Mouse (Mus musculus) stomach, embryonic 15.5 days (tissue): ENCODE data around the gene Zfp579. TPM values are rescaled to one million over a fixed set of nuclear protein-coding genes. Genes with fewer than 3 reads are reported as not detected.

Source experiments
- ATAC-seq: fragments of 200-750 bp; cut with Nextera tagmentation; 2 replicates; pipeline ENCODE4 v1.8.0; 2017; ENCODE audit warnings: low read depth, moderate number of reproducible peaks, moderate TSS enrichment; ENCODE audit not compliant: insufficient read depth, low FRiP score
- H3K27ac ChIP-seq: fragments of 300-500 bp; sonication (generic); 2 replicates; pipeline ENCODE4 v1.5.1; 2015; ENCODE audit warnings: mild to moderate bottlenecking, inconsistent platforms
- H3K27me3 ChIP-seq: fragments of 300-500 bp; sonication (generic); replicated peaks from 2 replicates; pipeline ENCODE4 v1.6.1; 2015; ENCODE audit warnings: inconsistent platforms
- H3K36me3 ChIP-seq: fragments of 300-500 bp; sonication (generic); 2 replicates; pipeline ENCODE4 v1.6.1; 2015; ENCODE audit warnings: inconsistent platforms
- H3K4me1 ChIP-seq: fragments of 300-500 bp; sonication (generic); 2 replicates; pipeline ENCODE4 v1.6.1; 2015; ENCODE audit warnings: inconsistent platforms
- H3K4me2 ChIP-seq: fragments of 300-500 bp; sonication (generic); 2 replicates; pipeline ENCODE4 v1.6.1; 2015; ENCODE audit warnings: mild to moderate bottlenecking, inconsistent platforms
- H3K4me3 ChIP-seq: fragments of 300-500 bp; sonication (generic); replicated peaks from 2 replicates; pipeline ENCODE4 v1.5.1; 2015; ENCODE audit warnings: inconsistent platforms
- H3K9ac ChIP-seq: fragments of 300-500 bp; sonication (generic); 2 replicates; pipeline ENCODE4 v1.6.1; 2015; ENCODE audit warnings: inconsistent platforms
- H3K9me3 ChIP-seq: fragments of 300-500 bp; sonication (generic); 2 replicates; pipeline ENCODE4 v1.6.1; 2016; ENCODE audit warnings: inconsistent platforms
- WGBS: fragments of 180-500 bp; shearing (Covaris S2); methylation state at CpG from one replicate; pipeline ENCODE4 v1.1.7; 2015; 5-methylcytosine and 5-hydroxymethylcytosine counted together
- polyA plus RNA-seq: library from polyadenylated mRNA; unstranded; fragments of >200 nt; fragmentation: Nextera tagmentation; extraction: Ambion mirVana; gene quantifications from 2 replicates; pipeline ENCODE4 v1.2.1, GENCODE M21; 2015

Zfp579 gene
- polyA plus RNA-seq: 32.2 and 34.1 TPM in 2 replicates

GRCm38 (mm10) chr7:4996003-4996895 lies at the start of gene Zfp579:
Gene Zfp579, minus strand, starts transcription at chr7:4996158.
- H3K27me3 ChIP-seq: no peaks in the 10 kb centered on the region
- 5% methylated on average over 17 of the region's 26 CpGs for WGBS
- H3K27ac ChIP-seq: peak within 1 kb of the TSS; percentile 78
- ATAC-seq: peak; percentile 86
- peaks cover 19% of the 10 kb centered on the region for H3K4me1 ChIP-seq
- peaks cover 20% of the 10 kb centered on the region for H3K36me3 ChIP-seq
- H3K4me2 ChIP-seq: peak within 1 kb of the TSS; percentile 69
- H3K9ac ChIP-seq: peak within 1 kb of the TSS; percentile 81
- no peaks in the 10 kb centered on the region for H3K9me3 ChIP-seq
- peak within 1 kb of the TSS; percentile 72 for H3K4me3 ChIP-seq

DNA sequence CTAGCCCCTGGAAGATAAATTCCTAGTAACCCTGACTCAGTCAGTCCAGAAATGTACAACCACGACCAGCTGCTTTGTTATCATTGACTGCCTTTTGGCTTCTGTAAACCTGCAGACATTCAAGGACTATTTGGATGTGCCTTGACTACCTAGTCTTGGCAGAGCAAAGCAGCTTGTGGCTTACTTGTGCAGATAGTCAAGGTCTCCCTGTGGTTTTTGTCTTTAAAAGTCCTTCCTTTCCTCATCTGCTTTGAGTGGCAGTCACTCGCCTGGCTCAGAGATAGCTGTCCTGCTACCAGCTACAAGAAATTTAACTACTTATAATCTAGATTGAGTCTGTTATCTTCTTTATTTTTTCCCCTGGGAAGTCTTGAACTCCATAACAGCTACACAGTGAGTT lies 49.0 kb upstream of the Zfp579 start:
- Histone ChIP-seq H3K36me3 (no peaks in the 10 kb centered on the region), H3K4me3 (no peak overlapping the region), H3K27me3 (no peaks in the 10 kb centered on the region), H3K4me2 (no peak overlapping the region), H3K27ac (no peak overlapping the region), H3K9me3 (no peaks in the 10 kb centered on the region), H3K9ac (no peak overlapping the region), H3K4me1 (no peaks in the 10 kb centered on the region)
- WGBS: 67% methylated on average over 2 of the region's 2 CpGs
- ATAC-seq: no peak

GRCm38 (mm10) chr7:5038940-5039339 lies 43.0 kb upstream of the Zfp579 start:
- Histone ChIP-seq H3K36me3 (peaks cover 23% of the 10 kb centered on the region), H3K4me2 (peak overlapping the region; percentile 54), H3K4me1 (no peaks in the 10 kb centered on the region), H3K9ac (peak overlapping the region; percentile 58; the same call in 1 of the 2 replicates), H3K9me3 (no peaks in the 10 kb centered on the region), H3K27me3 (no peaks in the 10 kb centered on the region), H3K27ac (peak overlapping the region; percentile 96), H3K4me3 (peak overlapping the region; percentile 65)
- 15% methylated on average over 5 of the region's 5 CpGs for WGBS
- ATAC-seq: no peak

- no peaks in the 10 kb centered on the region for H3K4me1 ChIP-seq
- H3K9me3 ChIP-seq: no peaks in the 10 kb centered on the region
- H3K27me3 ChIP-seq: no peaks in the 10 kb centered on the region
- WGBS: under 1% methylated on average over 48 of the region's 48 CpGs
- peaks cover 30% of the 10 kb centered on the region for H3K36me3 ChIP-seq
- H3K9ac ChIP-seq: peak within 1 kb of the TSS; percentile 58
- peak within 1 kb of the TSS; percentile 54 for H3K4me2 ChIP-seq
- peak; percentile 98 for ATAC-seq
- H3K4me3 ChIP-seq: peak within 1 kb of the TSS; percentile 65
- H3K27ac ChIP-seq: peak within 1 kb of the TSS; percentile 96
Observed at GRCm38 (mm10) chr7:5038109-5038732, 42.3 kb upstream of the Zfp579 start, which contains the start of gene Zfp784. Gene Zfp784, minus strand, starts transcription at chr7:5038446.

GRCm38 (mm10) chr7:5037467-5037866 lies 41.5 kb upstream of the Zfp579 start:
- H3K4me3 ChIP-seq: peak overlapping the region; percentile 65
- ATAC-seq: no peak
- 88% methylated on average over 8 of the region's 8 CpGs for WGBS
- no peaks in the 10 kb centered on the region for H3K9me3 ChIP-seq
- H3K27me3 ChIP-seq: no peaks in the 10 kb centered on the region
- no peaks in the 10 kb centered on the region for H3K4me1 ChIP-seq
- H3K4me2 ChIP-seq: peak overlapping the region; percentile 54
- peaks cover 38% of the 10 kb centered on the region for H3K36me3 ChIP-seq
- no peak overlapping the region for H3K9ac ChIP-seq
- peak overlapping the region; percentile 96 for H3K27ac ChIP-seq

DNA sequence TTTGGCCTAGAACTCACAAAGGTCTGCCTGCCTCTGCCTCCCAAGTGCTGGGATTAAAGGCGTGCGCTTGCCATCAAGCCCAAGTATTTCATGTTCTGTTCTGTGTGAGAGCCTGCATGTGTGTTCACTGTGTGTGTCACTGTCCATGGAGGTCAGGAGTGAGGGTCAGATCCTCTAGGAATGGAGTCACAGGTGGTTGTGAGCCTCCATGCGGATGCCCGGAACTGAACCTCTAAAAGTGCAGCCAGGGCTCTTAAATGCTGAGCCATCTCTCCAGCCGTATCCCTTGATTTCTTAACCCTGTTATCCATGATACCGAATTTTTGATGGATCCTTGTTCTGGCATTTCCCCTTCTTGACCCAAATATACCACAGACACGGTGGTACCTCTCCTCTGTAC lies 41.1 kb upstream of the Zfp579 start:
- ATAC-seq: no peak
- H3K4me3 ChIP-seq: no peak overlapping the region
- H3K27ac ChIP-seq: no peak overlapping the region
- no peak overlapping the region for H3K9ac ChIP-seq
- H3K27me3 ChIP-seq: no peaks in the 10 kb centered on the region
- H3K36me3 ChIP-seq: peaks cover 42% of the 10 kb centered on the region
- no peak overlapping the region for H3K4me2 ChIP-seq
- H3K9me3 ChIP-seq: peaks cover 2% of the 10 kb centered on the region; the same call in 1 of the 2 replicates
- H3K4me1 ChIP-seq: no peaks in the 10 kb centered on the region
- 91% methylated on average over 7 of the region's 7 CpGs for WGBS

DNA sequence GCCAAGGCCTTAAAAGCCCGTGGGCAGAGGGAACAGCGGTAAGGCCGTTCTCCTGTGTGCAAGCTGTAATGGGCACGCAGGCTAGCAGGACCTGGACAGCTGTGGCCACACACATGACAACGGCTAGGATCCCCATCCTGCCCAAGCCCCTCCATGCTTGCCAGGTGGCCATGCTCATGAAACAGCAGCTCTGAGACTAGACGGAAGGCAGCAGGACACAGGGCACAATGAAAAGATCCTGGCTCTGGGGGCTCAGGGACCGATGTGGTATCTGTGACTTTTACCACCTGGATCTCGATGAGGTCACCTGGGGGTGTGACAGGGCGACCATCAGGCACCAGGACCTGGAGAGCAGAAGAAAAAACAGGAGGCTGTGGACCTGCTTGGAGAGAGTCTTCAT lies 40.2 kb upstream of the Zfp579 start:
- no peaks in the 10 kb centered on the region for H3K27me3 ChIP-seq
- no peaks in the 10 kb centered on the region for H3K4me1 ChIP-seq
- 93% methylated on average over 9 of the region's 9 CpGs for WGBS
- H3K4me3 ChIP-seq: no peak overlapping the region
- H3K4me2 ChIP-seq: no peak overlapping the region
- no peak overlapping the region for H3K9ac ChIP-seq
- H3K36me3 ChIP-seq: peaks cover 51% of the 10 kb centered on the region
- no peak for ATAC-seq
- H3K9me3 ChIP-seq: peaks cover 5% of the 10 kb centered on the region; the same call in 1 of the 2 replicates
- no peak overlapping the region for H3K27ac ChIP-seq

GRCm38 (mm10) chr7:5035628-5036027 lies 39.7 kb upstream of the Zfp579 start:
- Histone ChIP-seq H3K27me3 (no peaks in the 10 kb centered on the region), H3K9ac (no peak overlapping the region), H3K4me3 (no peak overlapping the region), H3K27ac (no peak overlapping the region), H3K4me1 (no peaks in the 10 kb centered on the region), H3K9me3 (peaks cover 7% of the 10 kb centered on the region), H3K4me2 (no peak overlapping the region), H3K36me3 (peaks cover 56% of the 10 kb centered on the region)
- no peak for ATAC-seq
- 96% methylated on average over 17 of the region's 17 CpGs for WGBS

DNA sequence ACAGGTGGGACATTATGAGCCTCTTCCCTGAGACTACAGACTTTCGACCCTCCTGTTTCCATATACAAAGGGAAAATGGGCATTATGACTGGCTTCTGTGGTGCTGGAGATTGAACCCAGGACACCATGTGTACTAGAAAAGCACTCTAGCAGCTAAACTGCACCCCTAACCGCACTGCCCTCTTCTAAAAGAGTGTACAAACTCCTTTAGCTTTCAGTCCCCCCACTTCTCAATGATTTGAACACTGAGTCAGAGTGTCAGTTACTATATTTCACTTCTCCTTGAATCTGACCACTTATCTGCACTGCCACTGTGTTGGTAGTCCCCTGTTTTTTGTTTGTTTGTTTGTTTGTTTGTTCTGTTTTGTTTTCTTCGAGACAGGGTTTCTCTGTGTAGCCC lies 37.9 kb upstream of the Zfp579 start, which contains the start of gene 4632433K11Rik:
Gene 4632433K11Rik, plus strand, starts transcription at position 301 of the 400 bp plus-strand sequence.
- Histone ChIP-seq H3K27ac (no peak within 1 kb of the TSS), H3K9ac (no peak within 1 kb of the TSS), H3K4me1 (no peaks in the 10 kb centered on the region), H3K4me3 (no peak within 1 kb of the TSS), H3K36me3 (peaks cover 74% of the 10 kb centered on the region), H3K27me3 (no peaks in the 10 kb centered on the region), H3K4me2 (no peak within 1 kb of the TSS), H3K9me3 (peaks cover 20% of the 10 kb centered on the region)
- ATAC-seq: no peak
- WGBS: 90% methylated on average over 3 of the region's 3 CpGs

- peaks cover 20% of the 10 kb centered on the region for H3K9me3 ChIP-seq
- no peak overlapping the region for H3K4me2 ChIP-seq
- 81% methylated on average over 46 of the region's 46 CpGs for WGBS
- ATAC-seq: no peak
- H3K4me1 ChIP-seq: no peaks in the 10 kb centered on the region
- H3K4me3 ChIP-seq: no peak overlapping the region
- no peak overlapping the region for H3K9ac ChIP-seq
- no peaks in the 10 kb centered on the region for H3K27me3 ChIP-seq
- H3K27ac ChIP-seq: no peak overlapping the region
- peaks cover 86% of the 10 kb centered on the region for H3K36me3 ChIP-seq
Observed at GRCm38 (mm10) chr7:5031496-5031895, 35.5 kb upstream of the Zfp579 start.

DNA sequence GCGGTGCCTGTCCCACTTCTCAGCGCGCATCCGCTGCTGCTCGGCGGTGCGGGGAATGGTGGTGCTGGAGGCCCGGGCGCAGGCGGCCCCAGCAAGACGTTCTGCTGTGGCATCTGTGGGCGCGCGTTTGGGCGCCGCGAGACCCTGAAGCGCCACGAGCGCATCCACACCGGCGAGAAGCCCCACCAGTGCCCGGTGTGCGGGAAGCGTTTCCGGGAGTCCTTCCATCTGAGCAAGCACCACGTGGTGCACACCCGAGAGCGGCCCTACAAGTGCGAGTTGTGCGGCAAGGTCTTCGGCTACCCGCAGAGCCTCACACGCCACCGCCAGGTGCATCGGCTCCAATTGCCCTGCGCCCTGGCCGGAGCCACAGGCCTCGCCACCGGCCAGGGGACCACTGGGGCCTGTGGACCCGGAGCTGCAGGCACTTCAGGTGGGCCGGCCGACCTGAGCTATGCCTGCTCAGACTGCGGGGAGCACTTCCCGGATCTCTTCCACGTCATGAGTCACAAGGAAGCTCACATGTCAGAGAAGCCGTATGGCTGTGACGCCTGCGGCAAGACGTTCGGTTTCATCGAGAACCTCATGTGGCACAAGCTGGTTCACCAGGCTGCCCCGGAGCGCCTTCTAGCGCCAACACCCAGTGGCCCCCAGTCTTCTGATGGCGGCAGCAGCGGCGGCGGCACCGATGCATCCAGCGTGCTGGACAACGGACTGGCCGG lies 34.8 kb upstream of the Zfp579 start:
- WGBS: 85% methylated on average over 63 of the region's 63 CpGs
- no peak overlapping the region for H3K9ac ChIP-seq
- H3K27ac ChIP-seq: no peak overlapping the region
- no peak overlapping the region for H3K4me3 ChIP-seq
- H3K4me2 ChIP-seq: no peak overlapping the region
- no peaks in the 10 kb centered on the region for H3K4me1 ChIP-seq
- no peak for ATAC-seq
- H3K36me3 ChIP-seq: peaks cover 86% of the 10 kb centered on the region
- H3K9me3 ChIP-seq: peaks cover 20% of the 10 kb centered on the region
- no peaks in the 10 kb centered on the region for H3K27me3 ChIP-seq
